Mouse (Mus musculus) B cell, adult (primary cell): ENCODE measurements around the gene Mon1a. TPM values are rescaled to one million over a fixed set of nuclear protein-coding genes. Genes with fewer than 3 reads are reported as not detected.

ENCODE experiments used
- total RNA-seq: library from RNA; stranded (reverse); gene quantifications from 4 replicates; pipeline ENCODE4 v1.2.4, GENCODE M21; 2023; ENCODE audit not compliant: inconsistent age

Gene Mon1a
- total RNA-seq = 13.3 to 16.8 TPM (median 15.5 TPM) in 4 replicates

GRCm38 (mm10) chr9:107887804-107888266, at the start of gene Mon1a:
TSS of gene Mon1a (plus strand) at chr9:107888151.

GRCm38 (mm10) chr9:107873137-107873536, 14.8 kb upstream of the Mon1a start, which contains the start of gene Rbm6:
TSS of gene Rbm6 (minus strand) at chr9:107873237.

GRCm38 (mm10) chr9:107906252-107906966, 18.5 kb downstream of the Mon1a start, which contains the start of gene Mst1r:
TSS of gene Mst1r (plus strand) at chr9:107906873.

GRCm38 (mm10) chr9:107928169-107928568, 40.2 kb downstream of the Mon1a start, which contains the start of gene Actl11:
TSS of gene Actl11 (plus strand) at chr9:107928469.

GRCm38 (mm10) chr9:107935374-107935773, 47.4 kb downstream of the Mon1a start, which contains the start of gene Camkv:
TSS of gene Camkv (plus strand) at chr9:107935674.

GRCm38 (mm10) chr9:107949922-107950235, 61.9 kb downstream of the Mon1a start, which contains the start of gene Traip:
TSS of gene Traip (plus strand) at chr9:107950136.

Other genes with a start within 250 kb of the Mon1a start
- not detected in 4 replicates for gene Slc38a3, start 218.6 kb upstream of the Mon1a start, total RNA-seq
- 0.51 to 3.0 TPM (median 1.1 TPM) in 3 of 4 replicates, not detected in the other for gene Gnat1, start 208.4 kb upstream of the Mon1a start, total RNA-seq
- 1.2 TPM in 1 of 4 replicates, not detected in the others for gene Sema3f, start 177.7 kb upstream of the Mon1a start, total RNA-seq
- gene Rbm5, start 117.2 kb upstream of the Mon1a start, total RNA-seq = 286 to 321 TPM (median 308 TPM) in 4 replicates
- 105 to 119 TPM (median 118 TPM) in 4 replicates for gene Rbm6, start 14.9 kb upstream of the Mon1a start, total RNA-seq
- 0.09 to 0.67 TPM (median 0.62 TPM) in 4 replicates for gene Mst1r, start 18.7 kb downstream of the Mon1a start, total RNA-seq
- not detected in 4 replicates for gene Actl11, start 40.3 kb downstream of the Mon1a start, total RNA-seq
- gene Camkv, start 47.5 kb downstream of the Mon1a start, total RNA-seq = not detected in 4 replicates
- gene Traip, start 62.0 kb downstream of the Mon1a start, total RNA-seq = 5.7 to 9.6 TPM (median 7.8 TPM) in 4 replicates
- gene Uba7, start 87.4 kb downstream of the Mon1a start, total RNA-seq = 177 to 208 TPM (median 186 TPM) in 4 replicates
- gene Gm20661, start 94.9 kb downstream of the Mon1a start, total RNA-seq = 0.39 to 0.66 TPM in 2 of 4 replicates, not detected in the others
- gene Inka1, start 97.7 kb downstream of the Mon1a start, total RNA-seq = 1.1 to 3.4 TPM (median 2.3 TPM) in 4 replicates
- gene Cdhr4, start 104.3 kb downstream of the Mon1a start, total RNA-seq = 0.61 TPM in 1 of 4 replicates, not detected in the others
- gene Gm20662, start 108.2 kb downstream of the Mon1a start, total RNA-seq = 1.6 to 4.2 TPM in 2 of 4 replicates, not detected in the others
- 120 to 135 TPM (median 126 TPM) in 4 replicates for gene Ip6k1, start 114.3 kb downstream of the Mon1a start, total RNA-seq
- gene Gmppb, start 161.1 kb downstream of the Mon1a start, total RNA-seq = 40.8 to 50.5 TPM (median 49.4 TPM) in 4 replicates
- gene Amigo3, start 165.0 kb downstream of the Mon1a start, total RNA-seq = 12.8 to 17.4 TPM (median 16.1 TPM) in 4 replicates
- 0.24 to 0.61 TPM in 2 of 4 replicates, not detected in the others for gene Mst1, start 192.3 kb downstream of the Mon1a start, total RNA-seq
- gene Rnf123, start 195.2 kb downstream of the Mon1a start, total RNA-seq = 221 to 235 TPM (median 235 TPM) in 4 replicates
- gene Apeh, start 206.5 kb downstream of the Mon1a start, total RNA-seq = 132 to 156 TPM (median 150 TPM) in 4 replicates